Mouse (Mus musculus): ENCODE data around the gene Gm5796.
"Not testable (repeated sequence)": the region's sequence is repeated elsewhere in the genome, so short reads cannot be mapped to it uniquely, and the experiment has no call there.

Gene Gm5796

GRCm38 (mm10) chr14:4023641-4024040, at the start of gene Gm5796:
Gene Gm5796, plus strand, starts transcription at chr14:4023941.
- DNase-seq, result not testable (repeated sequence)

- not testable (repeated sequence) for DNase-seq
Measured at GRCm38 (mm10) chr14:3998094-3998493, 25.6 kb upstream of the Gm5796 start, which contains the start of gene Gm3099. Gene Gm3099, plus strand, starts transcription at chr14:3998394.

- not testable (repeated sequence) for DNase-seq
Measured at GRCm38 (mm10) chr14:4083820-4084219, 60.1 kb downstream of the Gm5796 start, which contains the start of gene Gm3115. Gene Gm3115, plus strand, starts transcription at chr14:4084120.
